Mouse (Mus musculus): ENCODE results near the gene Gm27021. TPM values are rescaled to one million over a fixed set of nuclear protein-coding genes. Genes with fewer than 3 reads are reported as not detected.

Gene Gm27021
- polyA plus RNA-seq, 1 experiment from 2014 or later = 5.2 TPM

GRCm38 (mm10) chr8:120632969-120633664 lies 34.8 kb downstream of the Gm27021 start:
- 25% methylated on average over 17 of the region's 17 CpGs for WGBS
- peak overlapping the region; percentile 53 for H3K9ac ChIP-seq (replicated peaks)
- ATAC-seq (ENCODE audit: low FRiP score) = peak; percentile 3; the same call in 1 of the 2 replicates

GRCm38 (mm10) chr8:120631441-120632375 lies 36.2 kb downstream of the Gm27021 start:
- H3K36me3 ChIP-seq = no peaks in the 10 kb centered on the region
- no peak overlapping the region for H3K4me3 ChIP-seq (replicated peaks)
- no peak for ATAC-seq (ENCODE audit: low FRiP score)
- no peaks in the 10 kb centered on the region for H3K9me3 ChIP-seq (replicated peaks)
- peaks cover 29% of the 10 kb centered on the region for H3K27me3 ChIP-seq (replicated peaks)
- H3K4me2 ChIP-seq = no peak overlapping the region
- peaks cover 20% of the 10 kb centered on the region for H3K4me1 ChIP-seq
- H3K27ac ChIP-seq (replicated peaks) = no peak overlapping the region
- 76% methylated on average over 21 of the region's 21 CpGs for WGBS
- no peak overlapping the region for H3K9ac ChIP-seq (replicated peaks)

More at GRCm38 (mm10) chr8:120632969-120633664, 34.8 kb downstream of the Gm27021 start:
- Histone ChIP-seq H3K4me3 (replicated peaks) (peak overlapping the region; percentile 65), H3K27ac (replicated peaks) (no peak overlapping the region), H3K36me3 (no peaks in the 10 kb centered on the region), H3K4me2 (peak overlapping the region; percentile 92), H3K4me1 (peaks cover 20% of the 10 kb centered on the region), H3K9me3 (replicated peaks) (no peaks in the 10 kb centered on the region), H3K27me3 (replicated peaks) (peaks cover 29% of the 10 kb centered on the region)

- ATAC-seq (ENCODE audit: low FRiP score) = no peak
- peaks cover 22% of the 10 kb centered on the region for H3K27me3 ChIP-seq (replicated peaks)
- H3K4me3 ChIP-seq (replicated peaks) = no peak overlapping the region
- H3K9ac ChIP-seq (replicated peaks) = no peak overlapping the region
- 43% methylated on average over 6 of the region's 6 CpGs for WGBS
- H3K4me1 ChIP-seq = peaks cover 20% of the 10 kb centered on the region
- no peak overlapping the region for H3K27ac ChIP-seq (replicated peaks)
- no peak overlapping the region for H3K4me2 ChIP-seq
- H3K36me3 ChIP-seq = no peaks in the 10 kb centered on the region
- H3K9me3 ChIP-seq (replicated peaks) = no peaks in the 10 kb centered on the region
Measured at GRCm38 (mm10) chr8:120630848-120631247, 37.0 kb downstream of the Gm27021 start.

GRCm38 (mm10) chr8:120630031-120630430 lies 37.8 kb downstream of the Gm27021 start:
- Histone ChIP-seq H3K4me1 (peaks cover 20% of the 10 kb centered on the region), H3K36me3 (no peaks in the 10 kb centered on the region), H3K4me3 (replicated peaks) (no peak overlapping the region), H3K27me3 (replicated peaks) (peaks cover 15% of the 10 kb centered on the region), H3K4me2 (no peak overlapping the region), H3K27ac (replicated peaks) (no peak overlapping the region), H3K9me3 (replicated peaks) (no peaks in the 10 kb centered on the region), H3K9ac (replicated peaks) (no peak overlapping the region)
- ATAC-seq (ENCODE audit: low FRiP score) = no peak
- 53% methylated on average over 5 of the region's 5 CpGs for WGBS

GRCm38 (mm10) chr8:120627298-120627697 lies 40.6 kb downstream of the Gm27021 start:
- no peaks in the 10 kb centered on the region for H3K4me1 ChIP-seq
- no peaks in the 10 kb centered on the region for H3K36me3 ChIP-seq
- no peak overlapping the region for H3K27ac ChIP-seq (replicated peaks)
- no peak for ATAC-seq (ENCODE audit: low FRiP score)
- H3K4me2 ChIP-seq = no peak overlapping the region
- 0 out of 2 replicates have a peak, but pooled peaks cover 2% of the 10 kb centered on the region for H3K27me3 ChIP-seq (replicated peaks)
- 84% methylated on average over 5 of the region's 5 CpGs for WGBS
- H3K9ac ChIP-seq (replicated peaks) = no peak overlapping the region
- H3K9me3 ChIP-seq (replicated peaks) = no peaks in the 10 kb centered on the region
- no peak overlapping the region for H3K4me3 ChIP-seq (replicated peaks)

GRCm38 (mm10) chr8:120626461-120626860 lies 41.4 kb downstream of the Gm27021 start:
- Histone ChIP-seq H3K4me1 (peaks cover 4% of the 10 kb centered on the region; the same call in 1 of the 2 replicates), H3K36me3 (no peaks in the 10 kb centered on the region), H3K9ac (replicated peaks) (no peak overlapping the region), H3K4me3 (replicated peaks) (no peak overlapping the region), H3K9me3 (replicated peaks) (no peaks in the 10 kb centered on the region), H3K27me3 (replicated peaks) (no peaks in the 10 kb centered on the region), H3K4me2 (no peak overlapping the region), H3K27ac (replicated peaks) (no peak overlapping the region)
- no peak for ATAC-seq (ENCODE audit: low FRiP score)
- 70% methylated on average over 11 of the region's 11 CpGs for WGBS

- Histone ChIP-seq H3K4me2 (no peak overlapping the region), H3K36me3 (no peaks in the 10 kb centered on the region), H3K9me3 (replicated peaks) (no peaks in the 10 kb centered on the region), H3K4me1 (peaks cover 9% of the 10 kb centered on the region; the same call in 1 of the 2 replicates), H3K4me3 (replicated peaks) (no peak overlapping the region), H3K9ac (replicated peaks) (no peak overlapping the region), H3K27me3 (replicated peaks) (no peaks in the 10 kb centered on the region), H3K27ac (replicated peaks) (no peak overlapping the region)
- 76% methylated on average over 2 of the region's 2 CpGs for WGBS
- ATAC-seq (ENCODE audit: low FRiP score) = no peak
Measured at GRCm38 (mm10) chr8:120623608-120624007, 44.3 kb downstream of the Gm27021 start.

GRCm38 (mm10) chr8:120622161-120622560 lies 45.7 kb downstream of the Gm27021 start:
- no peak overlapping the region for H3K4me2 ChIP-seq
- H3K9ac ChIP-seq (replicated peaks) = no peak overlapping the region
- WGBS = 71% methylated on average over 14 of the region's 14 CpGs
- no peaks in the 10 kb centered on the region for H3K36me3 ChIP-seq
- H3K4me3 ChIP-seq (replicated peaks) = no peak overlapping the region
- ATAC-seq (ENCODE audit: low FRiP score) = no peak
- H3K27me3 ChIP-seq (replicated peaks) = no peaks in the 10 kb centered on the region
- peaks cover 20% of the 10 kb centered on the region for H3K4me1 ChIP-seq
- no peak overlapping the region for H3K27ac ChIP-seq (replicated peaks)
- H3K9me3 ChIP-seq (replicated peaks) = no peaks in the 10 kb centered on the region

- H3K4me2 ChIP-seq = no peak overlapping the region
- no peaks in the 10 kb centered on the region for H3K9me3 ChIP-seq (replicated peaks)
- no peak overlapping the region for H3K9ac ChIP-seq (replicated peaks)
- H3K36me3 ChIP-seq = no peaks in the 10 kb centered on the region
- peaks cover 29% of the 10 kb centered on the region for H3K4me1 ChIP-seq
- ATAC-seq (ENCODE audit: low FRiP score) = no peak
- no peak overlapping the region for H3K4me3 ChIP-seq (replicated peaks)
- no peak overlapping the region for H3K27ac ChIP-seq (replicated peaks)
- WGBS = 59% methylated on average over 7 of the region's 7 CpGs
- no peaks in the 10 kb centered on the region for H3K27me3 ChIP-seq (replicated peaks)
Measured at GRCm38 (mm10) chr8:120620441-120620840, 47.4 kb downstream of the Gm27021 start.

- Histone ChIP-seq H3K4me1 (peaks cover 29% of the 10 kb centered on the region), H3K9ac (replicated peaks) (no peak overlapping the region), H3K9me3 (replicated peaks) (no peaks in the 10 kb centered on the region), H3K4me3 (replicated peaks) (no peak overlapping the region), H3K4me2 (no peak overlapping the region), H3K36me3 (no peaks in the 10 kb centered on the region), H3K27ac (replicated peaks) (no peak overlapping the region), H3K27me3 (replicated peaks) (no peaks in the 10 kb centered on the region)
- ATAC-seq (ENCODE audit: low FRiP score) = no peak
- WGBS = 75% methylated on average over 11 of the region's 11 CpGs
Measured at GRCm38 (mm10) chr8:120619235-120620180, 48.4 kb downstream of the Gm27021 start.

- Histone ChIP-seq H3K4me1 (peaks cover 29% of the 10 kb centered on the region), H3K4me3 (replicated peaks) (no peak overlapping the region), H3K4me2 (peak overlapping the region; percentile 33; the same call in 1 of the 2 replicates), H3K27me3 (replicated peaks) (no peaks in the 10 kb centered on the region), H3K9me3 (replicated peaks) (no peaks in the 10 kb centered on the region), H3K27ac (replicated peaks) (peak overlapping the region; percentile 45; the same call in 1 of the 2 replicates), H3K9ac (replicated peaks) (no peak overlapping the region), H3K36me3 (no peaks in the 10 kb centered on the region)
- WGBS = under 1% methylated on average over 6 of the region's 6 CpGs
- peak; percentile 26 for ATAC-seq (ENCODE audit: low FRiP score)
Measured at GRCm38 (mm10) chr8:120618110-120618509, 49.8 kb downstream of the Gm27021 start.

Data from neural tube, embryonic 15.5 days (tissue).